Mouse (Mus musculus) liver, embryonic 14.5 days (tissue): ENCODE data around the gene Id1. TPM values are rescaled to one million over a fixed set of nuclear protein-coding genes. Genes with fewer than 3 reads are reported as not detected.

Experiments used
- ATAC-seq: fragments of 200-750 bp; cut with Nextera tagmentation; 2 replicates; pipeline ENCODE4 v1.8.0; 2017; ENCODE audit warnings: moderate number of reproducible peaks, mild to moderate bottlenecking, moderate library complexity; ENCODE audit not compliant: insufficient read depth
- DNase-seq, 3 experiments: peaks; one replicate each; pipeline ENCODE4 v3.0.0-alpha.2; 2012 to 2013; ENCODE audit warnings: low read depth in 3 of 3, low spot score in 3 of 3
- H3K27ac ChIP-seq: fragments of 300-500 bp; sonication (generic); 2 replicates; pipeline ENCODE4 v1.5.1; 2014; ENCODE audit warnings: moderate library complexity, mild to moderate bottlenecking, control low read depth, inconsistent platforms
- H3K27me3 ChIP-seq: fragments of 300-500 bp; sonication (generic); 2 replicates; pipeline ENCODE4 v1.6.1; 2014; ENCODE audit warnings: mild to moderate bottlenecking, low read length, moderate library complexity; ENCODE audit not compliant: control insufficient read depth, insufficient read depth
- H3K36me3 ChIP-seq: fragments of 300-500 bp; sonication (generic); replicated peaks from 2 replicates; pipeline ENCODE4 v1.6.1; 2014; ENCODE audit warnings: low read depth; ENCODE audit not compliant: control insufficient read depth, insufficient read depth
- H3K4me1 ChIP-seq, 2 experiments: fragments of 200-500 bp in 1 of 2; fragments of 300-500 bp in 1 of 2; sonication (generic) in 1 of 2; replicated peaks; 2 replicates each; pipeline ENCODE4 v1.6.1; 2012 to 2014; ENCODE audit warnings: antibody characterized with exemption in 1 of 2, inconsistent platforms in 1 of 2, low read length in 1 of 2; ENCODE audit not compliant: control insufficient read depth in 2 of 2, insufficient read depth in 2 of 2
- H3K4me2 ChIP-seq: fragments of 300-500 bp; sonication (generic); 2 replicates; pipeline ENCODE4 v1.6.1; 2014; ENCODE audit warnings: low read depth, mild to moderate bottlenecking, control low read depth, moderate library complexity
- H3K4me3 ChIP-seq, 2 experiments: fragments of 200-500 bp in 1 of 2; fragments of 300-500 bp in 1 of 2; sonication (generic) in 1 of 2; 2 replicates each; pipeline ENCODE4 v1.5.1; 2012 to 2014; ENCODE audit warnings: low read depth in 2 of 2, low read length in 2 of 2, mild to moderate bottlenecking in 2 of 2, control low read depth in 1 of 2, inconsistent platforms in 1 of 2, moderate library complexity in 1 of 2; ENCODE audit not compliant: insufficient read depth in 1 of 2
- H3K9ac ChIP-seq: fragments of 300-500 bp; sonication (generic); replicated peaks from 2 replicates; pipeline ENCODE4 v1.6.1; 2014; ENCODE audit warnings: mild to moderate bottlenecking, control low read depth, moderate library complexity
- H3K9me3 ChIP-seq: fragments of 300-500 bp; sonication (generic); 2 replicates; pipeline ENCODE4 v1.6.1; 2016; ENCODE audit warnings: low read length, mixed read lengths; ENCODE audit not compliant: control insufficient read depth
- CTCF ChIP-seq: IDR thresholded peaks from 2 replicates; pipeline ENCODE4 v1.5.1; 2016; ENCODE audit warnings: antibody characterized with exemption, low read depth, control low read depth
- EP300 ChIP-seq: IDR thresholded peaks from 2 replicates; pipeline ENCODE4 v1.6.1; 2016; ENCODE audit warnings: antibody characterized with exemption, low read depth
- WGBS: fragments of 180-500 bp; shearing (Covaris S2); extraction: QIAGEN DNeasy Blood & Tissue Kit; methylation state at CpG from one replicate; pipeline ENCODE4 v1.1.7; 2014; ENCODE audit not compliant: insufficient replicate concordance; 5-methylcytosine and 5-hydroxymethylcytosine counted together
- polyA plus RNA-seq, 2 experiments: library from polyadenylated mRNA; depleted of rRNA in 1 of 2; stranded (reverse) in 1 of 2; unstranded in 1 of 2; fragments of >200 nt; fragmentation: Nextera tagmentation in 1 of 2; extraction: Ambion mirVana in 1 of 2; gene quantifications; 2 replicates each; pipeline versions ENCODE4 v1.2.1 to v1.2.3; 2012 to 2014

The Id1 gene
- polyA plus RNA-seq, 2 experiments = 20.7 to 50.6 TPM

DNA sequence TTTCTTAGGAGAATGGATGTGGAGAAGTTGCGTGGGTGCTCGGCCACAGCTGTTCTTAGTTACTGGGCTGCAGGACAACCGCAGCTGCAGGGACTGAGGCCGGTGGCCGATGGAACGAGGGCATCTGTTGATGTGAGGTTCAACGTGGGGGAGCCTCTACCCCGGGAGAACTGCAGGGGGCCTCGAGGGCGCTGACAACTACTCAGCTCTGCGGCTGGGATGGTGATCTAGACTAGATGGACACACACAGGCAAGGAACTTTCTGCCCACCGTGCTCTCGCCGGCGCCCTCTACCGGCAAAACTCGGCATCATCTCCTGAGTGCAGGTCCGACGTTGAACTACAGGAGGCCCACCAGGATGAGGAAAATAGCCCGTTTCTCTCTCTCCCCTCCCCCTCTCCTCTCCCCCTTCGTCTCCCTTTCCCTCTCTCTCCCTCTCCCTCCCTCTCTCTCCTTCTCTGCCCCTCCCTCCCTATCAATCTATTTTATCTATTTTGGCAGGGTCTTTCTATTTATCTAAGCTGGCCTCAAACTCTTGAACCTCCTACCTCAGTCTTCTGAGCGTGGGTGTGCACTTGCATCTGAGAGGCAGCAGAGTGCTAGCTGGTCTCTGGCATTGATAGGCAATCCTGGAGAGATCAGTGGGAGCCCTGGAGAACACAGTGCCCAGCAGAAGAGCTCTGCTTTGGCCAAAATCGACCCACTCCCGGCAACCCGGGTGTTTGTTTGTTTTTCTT is 30.5 kb downstream of the Id1 start:
- 0 out of 2 replicates have a peak, but pooled peaks have one; percentile 22 for ATAC-seq
- H3K4me2 ChIP-seq = peak overlapping the region; percentile 29; the same call in 1 of the 2 replicates
- 16% methylated on average over 25 of the region's 25 CpGs for WGBS

GRCm38 (mm10) chr2:152767618-152768271 is 31.7 kb downstream of the Id1 start:
- DNase-seq (peak; percentile 58 to 70 (median 61)), ATAC-seq (peak; percentile 56)
- H3K27me3 ChIP-seq = no peaks in the 10 kb centered on the region; the same call in none of the 2 replicates
- 0 out of 2 replicates have a peak, but pooled peaks have one; percentile 27 for TF ChIP-seq EP300
- TF ChIP-seq CTCF = peak; percentile 90
- 43% methylated on average over 12 of the region's 12 CpGs for WGBS
- no peaks in the 10 kb centered on the region for H3K9me3 ChIP-seq
- H3K4me1 ChIP-seq = peaks cover 37 to 41% of the 10 kb centered on the region in 2 experiments
- peak overlapping the region; percentile 11 for H3K4me2 ChIP-seq
- H3K9ac ChIP-seq = no peak overlapping the region
- H3K36me3 ChIP-seq = no peaks in the 10 kb centered on the region
- no peak overlapping the region for H3K4me3 ChIP-seq
- no peak overlapping the region for H3K27ac ChIP-seq

More for the DNA sequence above, 30.5 kb downstream of the Id1 start:
- H3K36me3 ChIP-seq = no peaks in the 10 kb centered on the region
- H3K4me1 ChIP-seq = peaks cover 37 to 40% of the 10 kb centered on the region in 2 experiments
- H3K27me3 ChIP-seq = no peaks in the 10 kb centered on the region; the same call in none of the 2 replicates
- no peaks in the 10 kb centered on the region for H3K9me3 ChIP-seq
- H3K4me3 ChIP-seq = no peak overlapping the region
- no peak overlapping the region; the same call in 1 of the 2 replicates for H3K9ac ChIP-seq
- DNase-seq = peak; percentile 68 to 75 (median 70)
- H3K27ac ChIP-seq = no peak overlapping the region
- peak; percentile 99 for TF ChIP-seq CTCF
- no peak for TF ChIP-seq EP300

DNA sequence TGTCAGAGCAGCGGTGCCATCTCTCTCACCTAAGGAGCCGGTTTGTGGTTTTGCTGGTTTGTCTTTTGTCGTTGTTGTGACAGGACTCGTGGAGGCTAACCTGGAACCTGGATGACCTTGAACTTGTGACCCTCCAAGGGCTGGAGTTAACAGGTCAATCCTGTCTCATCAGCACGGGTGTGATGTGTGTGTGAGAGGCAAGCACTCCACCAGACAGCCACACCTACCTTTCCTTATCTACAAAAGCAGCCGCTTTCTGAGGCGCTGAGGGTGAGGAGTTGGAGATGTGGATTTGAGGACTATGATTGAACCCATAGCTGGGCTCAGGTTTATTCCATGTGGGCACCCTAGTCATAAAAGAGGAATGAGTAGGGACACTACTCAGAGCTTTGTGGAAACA is 33.6 kb downstream of the Id1 start:
- Histone ChIP-seq H3K9ac (no peak overlapping the region; the same call in 1 of the 2 replicates), H3K9me3 (no peaks in the 10 kb centered on the region), H3K4me3 (no peak overlapping the region), H3K27ac (no peak overlapping the region), H3K36me3 (no peaks in the 10 kb centered on the region), H3K4me1 (peaks cover 37 to 46% of the 10 kb centered on the region in 2 experiments), H3K27me3 (no peaks in the 10 kb centered on the region; the same call in none of the 2 replicates), H3K4me2 (peak overlapping the region; percentile 28; the same call in 1 of the 2 replicates)
- DNase-seq (peak; percentile 64 to 78 (median 71)), ATAC-seq (peak; percentile 84)
- TF ChIP-seq CTCF (no peak), EP300 (peak; percentile 72)
- WGBS = 36% methylated on average over 7 of the region's 7 CpGs

DNA sequence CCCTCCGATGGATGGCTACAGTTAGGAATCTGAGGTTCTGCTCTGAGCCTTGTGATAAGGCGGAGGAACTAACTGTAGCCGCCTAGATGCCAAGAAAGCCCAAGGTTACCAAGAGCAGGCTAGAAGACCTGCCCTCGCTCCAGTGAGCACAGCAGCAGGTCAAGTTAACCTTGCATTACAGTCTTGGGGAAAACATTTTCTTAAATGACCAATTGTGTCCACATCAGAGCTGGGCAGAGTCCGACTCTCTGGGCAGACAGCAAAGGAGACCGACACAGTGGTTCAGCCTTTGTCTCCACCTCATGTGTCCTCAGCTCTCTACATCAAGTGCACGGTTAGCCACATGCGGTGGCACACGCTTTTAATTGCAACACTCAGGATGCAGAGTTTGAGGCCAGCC is 35.5 kb downstream of the Id1 start:
- Histone ChIP-seq H3K4me1 (peaks cover 33 to 42% of the 10 kb centered on the region in 2 experiments), H3K9ac (no peak overlapping the region), H3K4me3 (no peak overlapping the region), H3K27me3 (no peaks in the 10 kb centered on the region; the same call in none of the 2 replicates), H3K4me2 (no peak overlapping the region), H3K9me3 (no peaks in the 10 kb centered on the region), H3K27ac (no peak overlapping the region), H3K36me3 (no peaks in the 10 kb centered on the region)
- DNase-seq (no peak), ATAC-seq (no peak)
- TF ChIP-seq EP300 (no peak), CTCF (no peak)
- WGBS = 61% methylated on average over 9 of the region's 9 CpGs

GRCm38 (mm10) chr2:152772231-152772630 is 36.2 kb downstream of the Id1 start:
- H3K27ac ChIP-seq = no peak overlapping the region
- no peaks in the 10 kb centered on the region for H3K9me3 ChIP-seq
- WGBS = 28% methylated on average over 1 of the region's 1 CpGs
- ATAC-seq (no peak), DNase-seq (no peak)
- no peak overlapping the region for H3K4me3 ChIP-seq
- TF ChIP-seq CTCF = no peak
- no peak for TF ChIP-seq EP300
- H3K4me2 ChIP-seq = no peak overlapping the region
- H3K9ac ChIP-seq = no peak overlapping the region
- H3K27me3 ChIP-seq = no peaks in the 10 kb centered on the region; the same call in none of the 2 replicates
- H3K36me3 ChIP-seq = no peaks in the 10 kb centered on the region
- peaks cover 27 to 35% of the 10 kb centered on the region in 2 experiments for H3K4me1 ChIP-seq
